Mouse (Mus musculus): ENCODE data around the gene Anks1. TPM values are rescaled to one million over a fixed set of nuclear protein-coding genes. Genes with fewer than 3 reads are reported as not detected.

The Anks1 gene
- polyA plus RNA-seq, 1 experiment from 2014 or later, result 16.5 TPM

DNA sequence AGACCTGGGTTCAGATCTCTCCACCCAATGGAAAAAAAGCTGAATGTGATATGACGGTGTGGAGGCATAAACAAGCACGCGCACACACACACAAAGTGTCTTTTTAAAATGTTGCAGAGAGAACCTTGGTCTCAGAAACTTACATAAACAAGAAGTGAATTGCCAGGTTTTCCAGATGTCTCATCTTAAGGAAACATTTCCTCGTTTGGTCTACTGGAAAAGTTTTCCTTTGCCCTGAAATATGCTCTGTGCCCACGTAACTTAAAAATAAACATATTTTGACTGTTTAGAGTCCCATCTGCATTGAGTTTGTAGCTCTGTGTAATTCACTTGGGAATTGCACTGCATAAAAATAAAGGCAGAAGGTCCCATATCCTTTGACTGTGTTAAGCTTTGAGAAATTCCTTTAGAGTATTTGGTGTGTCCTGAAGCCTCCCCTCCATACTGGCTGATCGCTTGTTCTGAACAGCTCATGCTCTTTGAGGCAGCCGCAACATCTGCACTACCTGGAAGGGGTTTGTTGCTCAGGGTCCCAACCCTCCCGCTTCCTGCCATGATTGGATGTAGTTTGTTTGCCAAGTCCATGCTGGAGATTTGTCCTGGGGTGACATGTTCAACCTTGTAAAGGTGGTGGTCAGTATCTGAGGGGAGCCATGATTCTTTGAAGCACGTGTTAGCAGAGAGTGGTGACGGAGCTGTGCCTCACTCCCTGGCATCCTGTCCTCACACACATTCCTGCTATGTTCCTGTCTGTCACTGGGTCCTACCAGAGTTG, 25.2 kb downstream of the Anks1 start:
- 0 out of 2 replicates have a peak, but pooled peaks cover 4% of the 10 kb centered on the region for H3K36me3 ChIP-seq
- H3K27me3 ChIP-seq, result no peaks in the 10 kb centered on the region
- H3K9me3 ChIP-seq, result no peaks in the 10 kb centered on the region
- ATAC-seq (ENCODE audit: low FRiP score, low read depth), result no peak
- H3K27ac ChIP-seq, result 0 out of 2 replicates have a peak overlapping the region, but pooled peaks have one; percentile 33
- H3K4me2 ChIP-seq (replicated peaks), result no peak overlapping the region
- no peak overlapping the region for H3K4me3 ChIP-seq
- 79% methylated on average over 10 of the region's 10 CpGs for WGBS
- H3K4me1 ChIP-seq, result peaks cover 38% of the 10 kb centered on the region
- no peak overlapping the region for H3K9ac ChIP-seq

GRCm38 (mm10) chr17:27935091-27935490, 26.0 kb downstream of the Anks1 start:
- no peak for ATAC-seq (ENCODE audit: low FRiP score, low read depth)

DNA sequence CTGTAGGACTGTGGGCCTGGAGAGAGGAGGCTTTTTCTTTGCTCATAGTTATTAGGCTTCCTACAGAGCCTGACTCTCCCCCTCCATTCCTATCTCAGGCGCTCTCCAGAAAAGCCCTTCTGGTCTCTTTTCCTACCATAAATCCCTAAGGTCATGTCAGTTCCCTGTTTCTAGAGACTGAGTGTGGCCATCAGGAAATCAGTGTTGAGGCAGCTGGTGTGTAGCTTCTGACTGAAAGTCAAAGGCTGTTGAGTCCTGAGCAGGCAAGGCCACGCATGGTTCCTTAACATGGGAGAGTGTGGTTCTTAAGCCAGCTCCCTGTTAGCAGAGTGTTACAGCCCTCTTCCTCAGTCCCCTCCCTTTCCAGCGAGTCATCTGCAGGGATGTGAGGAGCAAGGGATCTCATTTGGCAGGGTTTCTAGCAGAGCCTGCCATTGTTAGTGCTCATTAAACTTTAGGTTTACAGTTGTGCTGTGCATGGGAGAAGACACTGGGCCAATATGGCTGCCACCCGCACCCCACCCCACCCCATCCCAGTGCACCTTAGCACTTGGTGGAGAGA, 28.0 kb downstream of the Anks1 start:
- Histone ChIP-seq H3K36me3 (0 out of 2 replicates have a peak, but pooled peaks cover 4% of the 10 kb centered on the region), H3K9me3 (no peaks in the 10 kb centered on the region), H3K9ac (no peak overlapping the region), H3K4me3 (no peak overlapping the region), H3K4me2 (replicated peaks) (no peak overlapping the region), H3K4me1 (peaks cover 65% of the 10 kb centered on the region), H3K27me3 (no peaks in the 10 kb centered on the region), H3K27ac (peak overlapping the region; percentile 69; the same call in 1 of the 2 replicates)
- no peak for ATAC-seq (ENCODE audit: low FRiP score, low read depth)
- 65% methylated on average over 4 of the region's 4 CpGs for WGBS

More at GRCm38 (mm10) chr17:27935091-27935490, 26.0 kb downstream of the Anks1 start:
- no peaks in the 10 kb centered on the region for H3K27me3 ChIP-seq
- H3K4me3 ChIP-seq, result no peak overlapping the region
- no peak overlapping the region for H3K9ac ChIP-seq
- 89% methylated on average over 3 of the region's 3 CpGs for whole genome bisulfite sequencing
- H3K9me3 ChIP-seq, result no peaks in the 10 kb centered on the region
- H3K27ac ChIP-seq, result no peak overlapping the region
- H3K4me2 ChIP-seq (replicated peaks), result no peak overlapping the region
- H3K4me1 ChIP-seq, result peaks cover 45% of the 10 kb centered on the region
- H3K36me3 ChIP-seq, result 0 out of 2 replicates have a peak, but pooled peaks cover 4% of the 10 kb centered on the region

- H3K27me3 ChIP-seq, result no peaks in the 10 kb centered on the region
- peak overlapping the region; percentile 64; the same call in 1 of the 2 replicates for H3K27ac ChIP-seq
- H3K4me3 ChIP-seq, result no peak overlapping the region
- H3K4me1 ChIP-seq, result peaks cover 66% of the 10 kb centered on the region
- WGBS, result 43% methylated on average over 12 of the region's 12 CpGs
- H3K4me2 ChIP-seq (replicated peaks), result 0 out of 2 replicates have a peak overlapping the region, but pooled peaks have one; percentile 9
- no peaks in the 10 kb centered on the region for H3K9me3 ChIP-seq
- no peak for ATAC-seq (ENCODE audit: low FRiP score, low read depth)
- 0 out of 2 replicates have a peak, but pooled peaks cover 4% of the 10 kb centered on the region for H3K36me3 ChIP-seq
- H3K9ac ChIP-seq, result peak overlapping the region; percentile 43; the same call in 1 of the 2 replicates
Measured at GRCm38 (mm10) chr17:27938121-27938754, 29.1 kb downstream of the Anks1 start.

DNA sequence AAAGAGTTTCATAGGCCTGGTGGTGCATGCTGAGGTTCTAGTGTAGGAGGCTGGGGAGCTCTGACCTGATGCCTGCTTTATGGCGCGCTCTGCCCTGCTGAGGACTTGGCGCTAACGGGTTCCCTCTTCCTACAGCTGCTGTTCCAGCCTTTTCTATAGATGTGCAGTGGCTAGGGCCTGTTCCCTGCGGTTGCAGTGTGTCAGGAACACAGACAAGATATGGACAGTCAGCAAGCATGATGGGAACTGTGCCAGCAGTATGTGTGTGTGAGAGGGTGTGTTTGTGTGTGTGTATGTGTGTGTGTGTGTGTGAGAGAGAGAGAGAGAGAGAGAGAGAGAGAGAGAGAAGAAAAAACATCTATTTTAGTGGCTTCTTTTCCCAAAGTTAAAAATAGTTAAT, 29.9 kb downstream of the Anks1 start:
- no peak overlapping the region for H3K4me2 ChIP-seq (replicated peaks)
- peak overlapping the region; percentile 64 for H3K27ac ChIP-seq
- H3K4me3 ChIP-seq, result no peak overlapping the region
- H3K36me3 ChIP-seq, result 0 out of 2 replicates have a peak, but pooled peaks cover 4% of the 10 kb centered on the region
- ATAC-seq (ENCODE audit: low FRiP score, low read depth), result no peak
- WGBS, result 74% methylated on average over 5 of the region's 5 CpGs
- no peaks in the 10 kb centered on the region for H3K9me3 ChIP-seq
- H3K4me1 ChIP-seq, result peaks cover 64% of the 10 kb centered on the region
- no peaks in the 10 kb centered on the region for H3K27me3 ChIP-seq
- H3K9ac ChIP-seq, result no peak overlapping the region

DNA sequence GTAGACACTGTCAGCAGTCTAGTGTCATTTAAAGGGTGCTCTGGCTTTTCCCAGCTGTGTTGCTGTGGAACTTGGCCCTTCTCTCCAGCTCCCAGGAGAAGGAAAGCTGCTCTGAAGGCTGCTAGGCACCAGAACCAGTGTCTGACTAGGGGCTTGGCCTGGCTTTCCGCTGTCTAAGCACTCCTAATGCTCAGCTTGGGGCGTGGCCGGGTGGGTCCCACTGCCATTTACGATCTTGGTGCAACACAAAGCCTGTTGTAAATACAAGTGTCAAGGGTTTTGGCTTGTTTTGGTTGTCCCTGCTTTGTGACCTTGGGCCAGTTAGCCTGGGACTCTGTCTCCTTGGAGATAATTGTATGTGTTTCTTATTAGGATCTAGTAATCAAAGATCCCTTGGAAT, 31.2 kb downstream of the Anks1 start:
- H3K9ac ChIP-seq, result peak overlapping the region; percentile 51
- no peak overlapping the region for H3K4me3 ChIP-seq
- H3K27ac ChIP-seq, result peak overlapping the region; percentile 44; the same call in 1 of the 2 replicates
- peaks cover 65% of the 10 kb centered on the region for H3K4me1 ChIP-seq
- no peaks in the 10 kb centered on the region for H3K9me3 ChIP-seq
- H3K36me3 ChIP-seq, result no peaks in the 10 kb centered on the region
- H3K27me3 ChIP-seq, result no peaks in the 10 kb centered on the region
- no peak for ATAC-seq (ENCODE audit: low FRiP score, low read depth)
- 26% methylated on average over 4 of the region's 4 CpGs for WGBS
- H3K4me2 ChIP-seq (replicated peaks), result peak overlapping the region; percentile 14; the same call in 1 of the 2 replicates

GRCm38 (mm10) chr17:27941178-27941577, 32.1 kb downstream of the Anks1 start:
- Histone ChIP-seq H3K4me2 (replicated peaks) (no peak overlapping the region), H3K4me3 (no peak overlapping the region), H3K27ac (no peak overlapping the region), H3K9ac (peak overlapping the region; percentile 25; the same call in 1 of the 2 replicates), H3K27me3 (no peaks in the 10 kb centered on the region), H3K4me1 (peaks cover 73% of the 10 kb centered on the region), H3K9me3 (no peaks in the 10 kb centered on the region), H3K36me3 (no peaks in the 10 kb centered on the region)
- WGBS, result 53% methylated on average over 5 of the region's 5 CpGs
- no peak for ATAC-seq (ENCODE audit: low FRiP score, low read depth)

DNA sequence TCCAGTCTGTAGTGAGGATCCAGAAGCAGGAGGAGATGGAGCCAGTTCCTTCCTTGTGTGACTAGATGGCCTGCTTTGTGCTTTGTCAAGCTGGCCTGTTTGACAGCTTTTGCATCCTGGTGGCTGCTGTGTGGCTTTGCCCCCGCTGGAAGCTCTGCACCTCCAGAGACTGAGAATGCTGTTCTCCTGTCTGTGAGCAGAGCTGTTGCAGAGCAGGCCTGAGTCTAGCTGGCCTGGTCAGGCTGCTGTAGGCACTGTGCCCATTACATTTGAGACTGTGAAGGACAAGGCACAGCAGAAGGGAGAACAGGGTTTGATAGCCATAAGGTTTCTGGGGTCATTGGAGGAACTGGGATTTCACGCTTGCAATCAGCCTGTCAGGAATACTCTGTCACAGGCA, 32.6 kb downstream of the Anks1 start:
- Histone ChIP-seq H3K4me3 (no peak overlapping the region), H3K4me1 (peaks cover 74% of the 10 kb centered on the region), H3K4me2 (replicated peaks) (no peak overlapping the region), H3K9ac (no peak overlapping the region), H3K36me3 (no peaks in the 10 kb centered on the region), H3K9me3 (no peaks in the 10 kb centered on the region), H3K27me3 (no peaks in the 10 kb centered on the region), H3K27ac (no peak overlapping the region; the same call in 1 of the 2 replicates)
- no peak for ATAC-seq (ENCODE audit: low FRiP score, low read depth)
- WGBS, result 65% methylated on average over 2 of the region's 2 CpGs

DNA sequence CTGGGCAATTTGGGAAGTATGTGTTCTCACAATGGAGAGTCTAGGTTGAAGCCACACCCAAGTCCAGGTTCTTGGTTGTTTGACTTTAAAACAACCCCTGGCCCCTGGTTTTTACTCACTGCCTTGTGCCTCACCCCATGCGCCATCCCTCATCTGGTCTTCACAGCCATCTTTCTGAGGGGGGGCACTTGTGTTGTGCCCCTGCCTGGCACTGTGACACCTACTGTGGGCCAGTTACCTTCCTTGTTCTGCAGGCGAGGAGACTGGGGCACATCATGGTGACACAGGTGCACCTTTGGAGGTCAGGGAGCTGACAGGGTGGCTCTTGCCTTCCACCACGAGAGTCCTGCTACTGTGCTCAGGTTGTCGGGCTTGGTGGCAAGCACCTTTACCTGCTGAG, 33.0 kb downstream of the Anks1 start:
- H3K27ac ChIP-seq, result no peak overlapping the region
- H3K36me3 ChIP-seq, result no peaks in the 10 kb centered on the region
- WGBS, result 86% methylated on average over 4 of the region's 4 CpGs
- no peak for ATAC-seq (ENCODE audit: low FRiP score, low read depth)
- H3K27me3 ChIP-seq, result no peaks in the 10 kb centered on the region
- no peaks in the 10 kb centered on the region for H3K9me3 ChIP-seq
- peaks cover 74% of the 10 kb centered on the region for H3K4me1 ChIP-seq
- H3K4me2 ChIP-seq (replicated peaks), result no peak overlapping the region
- H3K4me3 ChIP-seq, result no peak overlapping the region
- H3K9ac ChIP-seq, result no peak overlapping the region

DNA sequence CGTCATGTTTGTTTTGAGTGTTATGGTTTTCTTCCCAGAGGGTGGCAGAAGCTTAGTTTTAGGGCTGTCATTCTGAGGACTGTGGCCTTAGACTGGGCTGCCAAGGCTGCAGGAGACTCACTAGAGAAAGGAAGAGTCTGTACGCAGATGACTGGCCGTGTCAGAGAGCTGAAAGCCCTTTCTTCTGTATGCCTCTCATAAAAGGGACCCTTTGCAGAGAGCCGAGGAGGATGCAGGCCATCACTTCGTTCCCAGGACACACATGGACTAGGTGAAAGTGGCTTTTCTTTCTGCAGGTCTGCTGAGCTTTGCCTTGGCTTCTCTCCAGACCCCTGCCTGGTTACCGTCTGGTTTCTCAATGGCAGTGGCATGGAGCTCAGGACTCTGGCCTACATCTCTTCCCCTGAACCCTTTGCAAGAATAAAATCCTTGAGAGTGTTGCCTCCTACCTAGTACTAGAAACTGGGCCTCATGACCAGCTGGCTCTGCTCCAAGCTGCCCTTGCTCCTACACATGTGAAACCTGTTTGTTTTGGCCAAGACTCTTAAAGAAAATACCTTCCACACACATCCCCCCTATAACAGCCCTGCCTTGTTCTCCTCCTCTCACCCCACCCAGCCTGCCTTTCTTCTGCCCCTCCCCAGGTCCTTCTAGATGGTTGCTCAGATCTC, 36.6 kb downstream of the Anks1 start:
- H3K27ac ChIP-seq, result peak overlapping the region; percentile 95
- no peaks in the 10 kb centered on the region for H3K36me3 ChIP-seq
- H3K4me1 ChIP-seq, result peaks cover 43% of the 10 kb centered on the region
- peak overlapping the region; percentile 39; the same call in 1 of the 2 replicates for H3K9ac ChIP-seq
- H3K9me3 ChIP-seq, result no peaks in the 10 kb centered on the region
- peak; percentile 89 for ATAC-seq (ENCODE audit: low FRiP score, low read depth)
- H3K4me2 ChIP-seq (replicated peaks), result peak overlapping the region; percentile 21; the same call in 1 of the 2 replicates
- no peaks in the 10 kb centered on the region for H3K27me3 ChIP-seq
- 30% methylated on average over 6 of the region's 6 CpGs for WGBS
- H3K4me3 ChIP-seq, result no peak overlapping the region

- no peak; the same call in 1 of the 2 replicates for ATAC-seq (ENCODE audit: low FRiP score, low read depth)
- H3K4me1 ChIP-seq, result peaks cover 36% of the 10 kb centered on the region
- H3K4me2 ChIP-seq (replicated peaks), result peak overlapping the region; percentile 21; the same call in 1 of the 2 replicates
- H3K36me3 ChIP-seq, result no peaks in the 10 kb centered on the region
- H3K4me3 ChIP-seq, result no peak overlapping the region
- H3K9me3 ChIP-seq, result no peaks in the 10 kb centered on the region
- H3K27ac ChIP-seq, result peak overlapping the region; percentile 95
- WGBS, result 67% methylated on average over 8 of the region's 8 CpGs
- no peaks in the 10 kb centered on the region for H3K27me3 ChIP-seq
- peak overlapping the region; percentile 39; the same call in 1 of the 2 replicates for H3K9ac ChIP-seq
Measured at GRCm38 (mm10) chr17:27946371-27946770, 37.3 kb downstream of the Anks1 start.

Measured in limb, embryonic 13.5 days (tissue).